Mouse (Mus musculus) limb, embryonic 12.5 days (tissue): ENCODE measurements at regions not wholly inside any gene's neighbourhood (a gene's known extent, or its start where the extent isn't known, plus 50 kb on each side); places are given as distances from the start of the nearest gene placed in this dataset.

Experiments used
- ATAC-seq: fragments of 200-750 bp; cut with Nextera tagmentation; 2 replicates; pipeline ENCODE4 v1.8.0; 2017; ENCODE audit warnings: low read depth, moderate TSS enrichment; ENCODE audit not compliant: insufficient number of reproducible peaks, insufficient read depth, low FRiP score, low TSS enrichment
- H3K27ac ChIP-seq: fragments of 300-500 bp; sonication (generic); 2 replicates; pipeline ENCODE4 v1.5.1; 2016; ENCODE audit warnings: mild to moderate bottlenecking, moderate library complexity
- H3K27me3 ChIP-seq: fragments of 300-500 bp; sonication (generic); 2 replicates; pipeline ENCODE4 v1.6.1; 2016; ENCODE audit warnings: mild to moderate bottlenecking, moderate library complexity
- H3K36me3 ChIP-seq: fragments of 300-500 bp; sonication (generic); 2 replicates; pipeline ENCODE4 v1.6.1; 2016; ENCODE audit warnings: mild to moderate bottlenecking, moderate library complexity
- H3K4me1 ChIP-seq: fragments of 300-500 bp; sonication (generic); replicated peaks from 2 replicates; pipeline ENCODE4 v1.6.1; 2016
- H3K4me2 ChIP-seq: fragments of 300-500 bp; sonication (generic); 2 replicates; pipeline ENCODE4 v1.6.1; 2016; ENCODE audit warnings: mild to moderate bottlenecking, moderate library complexity
- H3K4me3 ChIP-seq: fragments of 300-500 bp; sonication (generic); replicated peaks from 2 replicates; pipeline ENCODE4 v1.5.1; 2016; ENCODE audit warnings: mild to moderate bottlenecking
- H3K9ac ChIP-seq: fragments of 300-500 bp; sonication (generic); replicated peaks from 2 replicates; pipeline ENCODE4 v1.6.1; 2016; ENCODE audit warnings: mild to moderate bottlenecking, moderate library complexity
- H3K9me3 ChIP-seq: fragments of 300-500 bp; sonication (generic); 2 replicates; pipeline ENCODE4 v1.6.1; 2016; ENCODE audit warnings: mild to moderate bottlenecking, moderate library complexity
- WGBS: fragments of 180-500 bp; shearing (Covaris S2); methylation state at CpG from one replicate; pipeline ENCODE4 v1.1.7; 2016; 5-methylcytosine and 5-hydroxymethylcytosine counted together

DNA sequence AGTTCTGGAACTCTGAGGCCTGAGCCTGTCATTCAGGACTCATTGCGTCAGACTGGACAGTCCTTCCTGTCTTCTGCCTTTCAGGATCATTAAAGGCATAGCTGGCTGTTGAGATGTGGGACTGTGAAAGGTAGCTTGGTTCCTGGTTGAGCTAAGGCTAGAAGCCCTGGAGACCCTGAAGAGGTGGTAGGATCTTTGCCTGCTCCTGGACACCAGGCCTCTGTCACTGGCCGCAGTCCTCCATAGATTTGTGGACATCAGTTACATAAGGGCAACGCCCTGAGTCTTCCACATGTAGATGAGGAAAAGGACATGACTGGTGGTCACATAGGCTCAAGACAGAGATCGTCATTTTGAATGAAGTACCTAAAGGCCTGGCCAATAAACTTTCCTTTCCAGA is 127.9 kb downstream of the Opa1 start:
- WGBS, result 88% methylated on average over 4 of the region's 4 CpGs
- ATAC-seq, result no peak

DNA sequence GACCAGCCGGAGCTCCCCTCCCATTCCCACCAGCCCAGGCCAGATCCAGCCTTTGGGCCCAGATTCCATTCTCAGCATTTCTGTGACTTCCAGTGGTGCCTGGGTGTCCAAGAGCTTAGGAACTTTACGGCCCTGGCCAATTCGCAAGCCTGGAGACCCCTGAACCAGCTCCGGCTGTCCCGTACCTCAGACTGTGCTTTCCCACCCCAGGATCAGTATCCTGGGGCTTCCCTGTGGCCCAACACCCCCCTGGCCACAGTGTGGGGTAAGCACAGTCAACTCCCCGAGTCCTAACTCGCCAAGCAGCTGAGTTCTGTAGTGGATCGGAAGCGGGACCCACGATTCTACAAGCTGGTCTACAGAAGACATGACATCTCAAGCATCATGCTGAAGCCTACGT is 128.5 kb downstream of the Opa1 start:
- Histone ChIP-seq H3K9me3 (no peaks in the 10 kb centered on the region), H3K4me3 (no peak overlapping the region), H3K36me3 (no peaks in the 10 kb centered on the region), H3K27ac (no peak overlapping the region), H3K4me2 (no peak overlapping the region), H3K27me3 (no peaks in the 10 kb centered on the region; the same call in 1 of the 2 replicates), H3K9ac (no peak overlapping the region), H3K4me1 (no peaks in the 10 kb centered on the region; the same call in 1 of the 2 replicates)
- ATAC-seq, result no peak
- WGBS, result 88% methylated on average over 11 of the region's 11 CpGs

More for the DNA sequence above, 127.9 kb downstream of the Opa1 start:
- Histone ChIP-seq H3K9ac (no peak overlapping the region), H3K4me1 (no peaks in the 10 kb centered on the region; the same call in 1 of the 2 replicates), H3K36me3 (no peaks in the 10 kb centered on the region), H3K27ac (no peak overlapping the region), H3K4me2 (no peak overlapping the region), H3K4me3 (no peak overlapping the region), H3K9me3 (0 out of 2 replicates have a peak, but pooled peaks cover 3% of the 10 kb centered on the region), H3K27me3 (no peaks in the 10 kb centered on the region; the same call in 1 of the 2 replicates)

DNA sequence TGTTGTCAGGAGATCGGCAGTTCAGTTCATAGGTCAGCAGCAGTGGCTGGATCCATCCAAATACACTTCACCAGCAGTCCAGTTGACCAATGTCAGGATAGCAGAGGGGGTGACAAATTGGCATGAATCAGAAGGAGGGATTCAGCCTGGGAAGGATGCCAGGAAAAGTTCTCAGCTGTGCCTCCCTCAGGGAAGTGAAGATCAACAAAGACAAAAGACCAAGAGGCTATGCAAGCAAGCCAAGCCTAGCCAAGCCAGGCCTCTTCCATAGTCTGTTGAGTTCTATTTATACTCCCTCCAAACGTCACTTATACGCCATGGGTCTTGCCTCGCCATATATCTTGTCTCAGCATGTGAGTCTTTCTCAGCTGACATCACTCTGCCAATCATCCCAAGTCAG is 129.9 kb downstream of the Opa1 start:
- 90% methylated on average over 4 of the region's 4 CpGs for WGBS
- Histone ChIP-seq H3K9ac (no peak overlapping the region), H3K27ac (no peak overlapping the region), H3K27me3 (no peaks in the 10 kb centered on the region; the same call in 1 of the 2 replicates), H3K4me2 (no peak overlapping the region), H3K4me3 (no peak overlapping the region), H3K9me3 (no peaks in the 10 kb centered on the region), H3K36me3 (no peaks in the 10 kb centered on the region), H3K4me1 (no peaks in the 10 kb centered on the region; the same call in 1 of the 2 replicates)
- no peak for ATAC-seq

DNA sequence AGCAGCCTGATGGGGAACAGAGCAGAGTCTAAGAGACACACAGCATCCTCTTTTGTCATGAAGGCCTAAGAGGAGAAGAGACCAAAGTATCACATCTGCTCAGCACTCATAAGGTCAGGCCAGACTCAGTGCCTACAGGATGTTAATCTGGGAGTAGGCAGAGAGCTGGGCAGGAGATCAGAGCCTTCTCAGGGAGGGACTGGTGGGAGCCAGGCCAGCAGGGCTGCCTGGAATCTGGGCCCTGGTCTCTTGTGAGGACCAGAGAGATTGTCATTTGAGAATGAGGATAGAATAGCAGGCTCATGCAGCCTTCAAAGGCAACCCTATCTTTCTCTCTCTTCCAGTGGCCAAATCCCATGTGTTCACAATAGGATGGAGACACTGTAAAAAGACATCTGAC is 132.3 kb downstream of the Opa1 start:
- Histone ChIP-seq H3K27ac (no peak overlapping the region), H3K27me3 (no peaks in the 10 kb centered on the region; the same call in 1 of the 2 replicates), H3K4me2 (no peak overlapping the region), H3K4me3 (no peak overlapping the region), H3K9ac (no peak overlapping the region), H3K4me1 (no peaks in the 10 kb centered on the region; the same call in 1 of the 2 replicates), H3K36me3 (no peaks in the 10 kb centered on the region), H3K9me3 (no peaks in the 10 kb centered on the region)
- ATAC-seq, result no peak

DNA sequence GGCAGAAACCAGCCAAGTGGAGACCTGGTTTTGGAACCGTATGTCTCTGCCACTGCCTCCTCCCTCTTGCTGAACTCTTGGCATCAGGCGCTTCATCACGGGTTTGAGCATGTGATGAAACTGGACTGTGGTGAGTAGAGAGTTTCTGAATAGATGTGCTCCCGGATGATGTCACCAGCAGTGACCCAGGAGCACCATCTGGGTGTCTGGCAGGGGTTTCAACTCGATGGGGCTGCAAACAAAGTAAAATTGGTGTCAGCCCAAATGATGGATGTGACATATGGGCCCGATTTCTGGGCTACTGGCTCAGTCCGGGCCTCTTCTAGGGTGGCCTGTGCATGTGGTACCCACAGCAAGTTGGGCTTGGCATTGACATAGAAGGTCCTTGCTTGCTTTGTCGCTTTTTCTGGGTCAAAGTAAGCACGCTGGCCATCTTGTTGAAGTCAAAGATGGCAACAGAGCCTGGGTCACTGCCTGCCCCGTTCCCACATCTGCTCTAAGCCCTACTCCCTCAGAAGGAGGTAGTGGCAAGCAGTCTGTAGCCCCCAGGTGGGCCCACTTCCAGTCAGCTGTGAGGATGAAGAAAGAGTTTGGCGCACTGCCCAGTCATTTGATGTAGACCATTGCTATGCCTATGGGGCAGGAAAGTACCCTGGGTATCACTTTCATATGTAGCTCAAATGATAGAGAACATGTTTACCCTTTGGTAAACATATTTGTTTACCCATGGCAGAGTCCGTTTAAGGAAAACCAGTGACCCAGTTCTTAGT is 133.0 kb downstream of the Opa1 start:
- Histone ChIP-seq H3K4me1 (no peaks in the 10 kb centered on the region; the same call in 1 of the 2 replicates), H3K27me3 (peaks cover 2% of the 10 kb centered on the region; the same call in 1 of the 2 replicates), H3K9ac (no peak overlapping the region), H3K27ac (no peak overlapping the region), H3K36me3 (no peaks in the 10 kb centered on the region), H3K9me3 (no peaks in the 10 kb centered on the region), H3K4me3 (no peak overlapping the region), H3K4me2 (no peak overlapping the region)
- no peak for ATAC-seq
- 76% methylated on average over 12 of the region's 12 CpGs for WGBS

DNA sequence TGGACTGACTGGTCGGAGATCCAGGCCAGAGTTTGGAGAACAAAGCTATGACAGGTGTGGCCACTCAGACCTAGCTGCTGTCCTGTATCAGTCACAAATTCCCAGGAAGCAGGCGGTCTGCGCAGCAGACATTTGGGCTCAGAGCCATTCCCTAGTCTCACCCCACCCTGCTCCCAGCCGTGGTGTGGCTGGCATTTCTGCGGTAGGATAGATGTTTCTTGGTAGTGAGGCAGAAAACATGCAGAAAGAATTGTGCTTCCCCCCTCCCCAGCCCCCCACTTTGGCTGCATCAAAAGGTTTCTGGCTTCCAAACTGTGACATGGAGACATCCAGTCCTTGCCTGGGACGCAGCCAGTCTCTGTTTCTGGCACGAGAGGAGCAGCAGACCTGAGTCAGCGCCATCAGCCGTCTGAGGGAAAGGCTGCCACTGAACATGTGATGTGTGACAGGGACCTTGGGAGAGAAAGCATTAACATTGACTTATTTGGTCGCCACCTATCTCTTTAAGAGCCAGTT is 135.5 kb downstream of the Opa1 start:
- Histone ChIP-seq H3K4me3 (no peak overlapping the region), H3K36me3 (no peaks in the 10 kb centered on the region), H3K9ac (no peak overlapping the region), H3K4me2 (no peak overlapping the region), H3K4me1 (peaks cover 13% of the 10 kb centered on the region), H3K27ac (no peak overlapping the region), H3K9me3 (no peaks in the 10 kb centered on the region), H3K27me3 (peaks cover 8% of the 10 kb centered on the region; the same call in 1 of the 2 replicates)
- WGBS, result 66% methylated on average over 10 of the region's 10 CpGs
- no peak for ATAC-seq

DNA sequence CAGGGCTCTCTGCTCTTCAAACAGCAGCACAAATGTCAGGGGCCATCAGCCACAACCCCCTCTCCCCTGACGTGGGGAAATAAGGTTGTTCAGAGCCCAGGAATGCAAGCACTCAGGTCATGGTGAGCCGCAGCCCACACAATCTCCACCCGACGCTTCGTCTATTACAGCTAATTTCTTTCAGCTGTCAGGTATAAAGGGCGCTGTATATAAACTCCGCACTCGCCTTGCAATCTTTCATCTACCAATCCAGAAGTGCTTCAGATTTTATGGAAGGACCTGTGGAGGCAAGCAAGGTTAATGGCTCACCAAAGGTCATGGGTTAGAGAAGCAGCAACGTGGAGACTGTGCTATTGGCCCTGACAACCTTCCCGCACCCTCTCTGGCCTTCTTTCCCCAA is 139.8 kb downstream of the Opa1 start:
- WGBS, result 8% methylated on average over 10 of the region's 10 CpGs
- H3K4me2 ChIP-seq, result peak overlapping the region; percentile 24
- peaks cover 37% of the 10 kb centered on the region for H3K4me1 ChIP-seq
- no peaks in the 10 kb centered on the region for H3K36me3 ChIP-seq
- H3K4me3 ChIP-seq, result no peak overlapping the region
- peaks cover 22% of the 10 kb centered on the region; the same call in 1 of the 2 replicates for H3K27me3 ChIP-seq
- ATAC-seq, result peak; percentile 60; the same call in 1 of the 2 replicates
- peak overlapping the region; percentile 59; the same call in 1 of the 2 replicates for H3K27ac ChIP-seq
- no peaks in the 10 kb centered on the region for H3K9me3 ChIP-seq
- no peak overlapping the region for H3K9ac ChIP-seq

DNA sequence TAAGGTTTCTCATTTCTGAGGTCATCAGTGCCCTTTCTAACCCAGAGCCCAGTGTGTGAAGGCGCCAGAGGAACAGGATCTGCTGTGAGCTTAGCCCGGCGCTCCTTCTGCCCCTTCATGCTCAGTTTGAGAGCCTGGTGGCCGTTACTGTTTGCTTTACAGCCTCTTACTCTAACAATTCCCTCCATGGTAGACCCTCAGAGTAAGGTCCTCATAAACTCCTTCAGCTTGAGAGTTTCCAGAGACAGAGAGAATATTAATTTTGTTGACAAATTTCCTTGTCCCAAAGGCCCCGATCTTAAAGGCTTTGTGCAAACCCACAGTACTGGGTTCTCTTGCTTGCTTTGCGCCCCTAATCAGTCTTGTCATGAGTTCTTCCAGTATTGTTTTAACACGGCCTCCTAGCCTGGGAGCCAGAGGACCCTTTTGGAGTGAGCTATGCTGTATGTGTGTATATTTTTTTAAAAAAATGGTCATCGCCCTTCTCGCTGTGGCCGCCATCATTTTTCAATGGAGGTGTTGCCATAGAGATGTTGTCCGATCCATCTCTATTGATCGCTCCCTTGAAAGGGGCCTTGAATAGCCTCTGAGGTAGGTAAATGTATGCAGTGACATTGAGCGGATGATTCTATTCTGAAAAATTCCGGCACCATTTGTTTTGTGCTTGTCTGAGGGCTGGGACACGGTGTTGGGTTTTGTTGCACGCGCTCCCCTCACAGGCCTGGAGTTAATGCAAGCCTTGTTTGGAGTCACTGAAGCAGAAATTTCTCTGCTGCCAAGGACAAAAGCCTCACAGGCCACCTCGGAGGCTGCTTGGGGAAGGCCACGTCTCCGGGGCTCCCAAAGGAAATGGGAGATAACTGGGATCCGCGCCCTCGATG is 140.7 kb downstream of the Opa1 start:
- Histone ChIP-seq H3K9me3 (no peaks in the 10 kb centered on the region), H3K27me3 (peaks cover 24% of the 10 kb centered on the region; the same call in 1 of the 2 replicates), H3K9ac (no peak overlapping the region), H3K4me3 (no peak overlapping the region), H3K4me1 (peaks cover 39% of the 10 kb centered on the region), H3K4me2 (no peak overlapping the region), H3K27ac (peak overlapping the region; percentile 60; the same call in 1 of the 2 replicates), H3K36me3 (no peaks in the 10 kb centered on the region)
- no peak for ATAC-seq
- WGBS, result 75% methylated on average over 23 of the region's 23 CpGs

DNA sequence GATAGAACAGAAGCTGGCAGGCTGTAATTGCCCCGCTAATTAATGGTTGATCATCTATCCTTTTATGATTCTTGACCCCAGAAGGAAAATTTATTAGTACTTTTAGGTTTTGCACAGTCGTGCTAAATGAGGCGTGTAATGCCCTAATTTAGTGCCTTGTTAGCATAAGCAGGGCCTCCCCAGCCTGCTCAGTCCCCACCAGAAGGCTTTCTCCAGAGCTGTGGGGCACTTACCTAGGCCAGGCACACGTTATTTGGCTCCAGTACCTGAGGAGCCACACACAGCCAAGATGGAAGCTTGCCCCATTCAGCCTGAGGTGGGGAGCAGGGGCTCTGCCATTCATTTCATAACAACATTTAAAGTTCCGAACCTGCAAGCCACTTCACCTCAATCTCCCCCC is 146.0 kb downstream of the Opa1 start:
- WGBS, result 23% methylated on average over 5 of the region's 5 CpGs
- Histone ChIP-seq H3K4me1 (peaks cover 49% of the 10 kb centered on the region), H3K27ac (no peak overlapping the region), H3K27me3 (peaks cover 47% of the 10 kb centered on the region), H3K4me3 (no peak overlapping the region), H3K9me3 (no peaks in the 10 kb centered on the region), H3K36me3 (no peaks in the 10 kb centered on the region), H3K4me2 (no peak overlapping the region), H3K9ac (no peak overlapping the region)
- no peak for ATAC-seq

DNA sequence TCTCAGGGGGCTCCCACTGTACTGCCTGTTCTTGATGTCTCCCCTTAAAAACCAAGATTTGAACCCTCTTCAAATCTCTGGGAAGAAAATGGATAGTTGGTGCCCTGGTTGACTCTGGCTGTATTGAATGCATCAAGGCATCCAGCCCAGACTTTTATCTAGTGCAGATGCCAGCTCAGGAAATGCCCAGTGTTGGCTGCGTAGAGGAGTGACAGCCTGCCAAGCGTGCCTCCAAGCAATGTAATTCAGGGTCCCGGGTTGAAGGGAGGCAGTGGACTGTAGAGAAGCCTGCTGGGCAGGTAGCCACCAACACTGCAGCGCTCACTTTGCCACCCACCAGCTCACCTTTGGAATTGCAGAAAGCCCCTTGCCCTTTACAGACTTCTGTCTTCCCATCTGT is 146.4 kb downstream of the Opa1 start:
- Histone ChIP-seq H3K4me2 (no peak overlapping the region), H3K9ac (no peak overlapping the region), H3K27ac (no peak overlapping the region), H3K4me1 (peaks cover 50% of the 10 kb centered on the region), H3K4me3 (no peak overlapping the region), H3K36me3 (no peaks in the 10 kb centered on the region), H3K9me3 (no peaks in the 10 kb centered on the region), H3K27me3 (peaks cover 45% of the 10 kb centered on the region)
- 72% methylated on average over 4 of the region's 4 CpGs for WGBS
- no peak for ATAC-seq

DNA sequence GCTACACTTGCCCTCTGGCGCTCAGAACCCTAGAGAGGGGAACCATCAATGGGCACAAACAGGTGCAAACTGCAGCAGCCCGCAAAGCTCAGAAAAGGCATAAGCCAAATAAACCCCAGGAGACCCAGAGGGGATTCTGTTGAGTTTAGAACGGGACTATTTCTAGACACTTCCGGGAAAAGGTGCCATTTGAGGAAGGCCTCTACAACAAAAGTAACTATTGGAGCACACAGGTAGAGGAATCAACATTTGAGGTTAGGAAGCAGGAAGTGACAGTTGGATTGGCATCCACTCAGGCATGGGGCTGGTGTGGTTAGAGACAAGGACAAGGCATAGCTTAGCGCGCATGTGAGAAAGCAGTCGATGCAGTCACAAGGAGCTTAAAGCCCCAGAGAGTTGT is 148.3 kb downstream of the Opa1 start:
- Histone ChIP-seq H3K27me3 (peaks cover 48% of the 10 kb centered on the region), H3K27ac (no peak overlapping the region), H3K9me3 (no peaks in the 10 kb centered on the region), H3K4me3 (no peak overlapping the region), H3K4me2 (no peak overlapping the region), H3K4me1 (peaks cover 47% of the 10 kb centered on the region), H3K36me3 (no peaks in the 10 kb centered on the region), H3K9ac (no peak overlapping the region)
- WGBS, result 79% methylated on average over 7 of the region's 7 CpGs
- ATAC-seq, result no peak
